Mouse (Mus musculus): ENCODE data around the gene Tinf2. TPM values are rescaled to one million over a fixed set of nuclear protein-coding genes. Genes with fewer than 3 reads are reported as not detected.

Gene Tinf2
- total RNA-seq, 1 experiment, result 26.1 TPM

DNA sequence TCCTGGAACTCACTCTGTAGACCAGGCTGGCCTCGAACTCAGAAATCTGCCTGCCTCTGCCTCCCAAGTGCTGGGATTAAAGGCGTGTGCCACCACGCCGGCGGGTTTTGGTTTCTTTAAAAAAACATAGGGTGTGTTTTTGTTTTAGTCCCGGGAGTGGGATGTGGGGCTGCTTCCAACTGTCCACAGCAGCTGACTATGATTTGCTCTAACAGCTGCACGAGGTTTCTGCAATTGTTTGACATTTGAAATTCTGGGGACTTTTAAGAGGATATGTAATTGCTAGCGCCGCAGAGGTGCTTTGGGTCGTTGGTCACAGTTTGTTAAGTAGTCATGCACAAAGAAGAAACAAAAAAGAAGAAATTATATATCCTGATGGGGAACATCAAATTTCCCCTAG lies 7.8 kb upstream of the Tinf2 start:
- Histone ChIP-seq H3K9me3 (ENCODE audit: control insufficient read depth, insufficient read depth, low read depth, low read length) (no peaks in the 10 kb centered on the region), H3K36me3 (ENCODE audit: control insufficient read depth, insufficient read depth, low read length, poor library complexity, severe bottlenecking) (no peaks in the 10 kb centered on the region), H3K4me1 (ENCODE audit: control insufficient read depth in 2 of 2, insufficient read depth in 2 of 2, low read length in 2 of 2, poor library complexity in 1 of 2) (no peaks in the 10 kb centered on the region), H3K4me3 (ENCODE audit: insufficient read depth in 1 of 2, low read depth in 1 of 2, low read length in 2 of 2, poor library complexity in 1 of 2, severe bottlenecking in 1 of 2) (no peak overlapping the region), H3K9ac (ENCODE audit: insufficient read depth, low read depth, low read length, poor library complexity, severe bottlenecking) (no peak overlapping the region), H3K27ac (ENCODE audit: insufficient read depth, low read depth, low read length, poor library complexity, severe bottlenecking) (no peak overlapping the region)
- in situ Hi-C loops (cut with MboI; ENCODE audit: low sequenced_read_pairs in 2 of 2, unreplicated experiment in 2 of 2), result no loop called here
- no peak for DNase-seq (ENCODE audit: low read depth, low spot score)
- no peak for TF ChIP-seq ZNF384 (IDR thresholded peaks at IDR 0.05; ENCODE audit: low read depth, low read length)
- no peak for TF ChIP-seq HCFC1 (IDR thresholded peaks at IDR 0.05; ENCODE audit: borderline replicate concordance, insufficient read depth, low read length)
- TF ChIP-seq CHD2 (IDR thresholded peaks at IDR 0.05; ENCODE audit: low read depth, low read length), result no peak
- no peak for TF ChIP-seq MAFK (IDR thresholded peaks at IDR 0.05; ENCODE audit: insufficient read depth, low read depth, low read length)
- TF ChIP-seq ZC3H11A (IDR thresholded peaks at IDR 0.05; ENCODE audit: borderline replicate concordance, low read depth, low read length), result no peak

DNA sequence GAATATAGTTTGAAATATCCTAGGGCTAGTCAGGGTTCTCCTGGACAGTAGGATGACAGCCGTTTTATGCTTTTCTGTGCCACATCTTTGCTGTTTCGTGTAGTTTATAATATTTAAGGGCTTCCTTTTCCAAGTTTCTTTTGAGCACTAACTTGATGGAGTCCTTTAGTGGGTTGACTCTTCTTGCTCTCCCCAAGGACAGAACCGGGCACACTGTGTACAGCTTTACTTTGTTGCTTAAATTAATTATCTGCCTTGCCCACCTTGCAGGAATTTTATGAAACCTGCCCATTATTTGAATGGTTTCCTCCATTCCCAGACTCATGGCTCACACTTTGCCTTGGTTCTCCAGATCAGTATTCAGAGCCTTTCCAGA lies 486 bp upstream of the Tinf2 start:
- Histone ChIP-seq H3K36me3 (ENCODE audit: control insufficient read depth, insufficient read depth, low read length, poor library complexity, severe bottlenecking) (peaks cover 19% of the 10 kb centered on the region), H3K9ac (ENCODE audit: insufficient read depth, low read depth, low read length, poor library complexity, severe bottlenecking) (no peak overlapping the region; the same call in 1 of the 2 replicates), H3K4me3 (ENCODE audit: insufficient read depth in 1 of 2, low read depth in 1 of 2, low read length in 2 of 2, poor library complexity in 1 of 2, severe bottlenecking in 1 of 2) (peak overlapping the region; percentile 89 to 90), H3K4me1 (ENCODE audit: control insufficient read depth in 2 of 2, insufficient read depth in 2 of 2, low read length in 2 of 2, poor library complexity in 1 of 2) (peaks cover 0 to 2% of the 10 kb centered on the region in 2 experiments; a peak in 1 of 4 replicates), H3K9me3 (ENCODE audit: control insufficient read depth, insufficient read depth, low read depth, low read length) (no peaks in the 10 kb centered on the region), H3K27ac (ENCODE audit: insufficient read depth, low read depth, low read length, poor library complexity, severe bottlenecking) (no peak overlapping the region)
- TF ChIP-seq ZNF384 (IDR thresholded peaks at IDR 0.05; ENCODE audit: low read depth, low read length) (no peak), ZC3H11A (IDR thresholded peaks at IDR 0.05; ENCODE audit: borderline replicate concordance, low read depth, low read length) (no peak), HCFC1 (IDR thresholded peaks at IDR 0.05; ENCODE audit: borderline replicate concordance, insufficient read depth, low read length) (no peak), MAFK (IDR thresholded peaks at IDR 0.05; ENCODE audit: insufficient read depth, low read depth, low read length) (no peak), CHD2 (IDR thresholded peaks at IDR 0.05; ENCODE audit: low read depth, low read length) (no peak)
- in situ Hi-C loops (cut with MboI; ENCODE audit: low sequenced_read_pairs in 2 of 2, unreplicated experiment in 2 of 2), result loop anchor here in 1 of 2 experiments (5.0 kb wide), 1 partner anchor 60 kb away; no protein-coding TSS in a partner anchor
- DNase-seq (ENCODE audit: low read depth, low spot score), result no peak

DNA sequence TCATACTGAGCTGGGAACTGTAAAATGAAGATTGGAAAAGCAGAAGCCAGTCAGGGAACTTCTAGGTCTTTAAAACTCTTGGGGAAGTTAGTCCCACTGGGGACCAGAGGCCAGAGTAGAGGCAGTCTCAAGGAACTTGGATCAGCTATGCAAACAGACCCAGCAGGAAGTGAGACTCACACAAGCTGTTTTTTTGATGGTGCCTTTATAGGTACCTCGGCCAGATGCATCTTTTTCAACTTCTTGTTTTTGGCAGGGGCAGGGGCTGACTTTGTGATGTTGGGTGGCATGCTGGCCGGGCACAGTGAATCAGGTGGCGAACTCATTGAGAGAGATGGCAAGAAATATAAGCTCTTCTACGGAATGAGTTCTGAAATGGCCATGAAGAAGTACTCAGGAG lies 4.0 kb downstream of the Tinf2 start:
- no peak overlapping the region for H3K4me3 ChIP-seq (ENCODE audit: insufficient read depth in 1 of 2, low read depth in 1 of 2, low read length in 2 of 2, poor library complexity in 1 of 2, severe bottlenecking in 1 of 2)
- TF ChIP-seq MAFK (IDR thresholded peaks at IDR 0.05; ENCODE audit: insufficient read depth, low read depth, low read length), result no peak
- no peak for TF ChIP-seq ZC3H11A (IDR thresholded peaks at IDR 0.05; ENCODE audit: borderline replicate concordance, low read depth, low read length)
- TF ChIP-seq CHD2 (IDR thresholded peaks at IDR 0.05; ENCODE audit: low read depth, low read length), result no peak
- TF ChIP-seq HCFC1 (IDR thresholded peaks at IDR 0.05; ENCODE audit: borderline replicate concordance, insufficient read depth, low read length), result no peak
- no peak for TF ChIP-seq ZNF384 (IDR thresholded peaks at IDR 0.05; ENCODE audit: low read depth, low read length)
- peaks cover 24% of the 10 kb centered on the region for H3K36me3 ChIP-seq (ENCODE audit: control insufficient read depth, insufficient read depth, low read length, poor library complexity, severe bottlenecking)
- DNase-seq (ENCODE audit: low read depth, low spot score), result no peak
- H3K4me1 ChIP-seq (ENCODE audit: control insufficient read depth in 2 of 2, insufficient read depth in 2 of 2, low read length in 2 of 2, poor library complexity in 1 of 2), result peaks cover 0 to 4% of the 10 kb centered on the region in 2 experiments; a peak in 2 of 4 replicates
- H3K27ac ChIP-seq (ENCODE audit: insufficient read depth, low read depth, low read length, poor library complexity, severe bottlenecking), result no peak overlapping the region
- H3K9me3 ChIP-seq (ENCODE audit: control insufficient read depth, insufficient read depth, low read depth, low read length), result no peaks in the 10 kb centered on the region
- in situ Hi-C loops (cut with MboI; ENCODE audit: low sequenced_read_pairs in 2 of 2, unreplicated experiment in 2 of 2), result no loop called here
- no peak overlapping the region for H3K9ac ChIP-seq (ENCODE audit: insufficient read depth, low read depth, low read length, poor library complexity, severe bottlenecking)

DNA sequence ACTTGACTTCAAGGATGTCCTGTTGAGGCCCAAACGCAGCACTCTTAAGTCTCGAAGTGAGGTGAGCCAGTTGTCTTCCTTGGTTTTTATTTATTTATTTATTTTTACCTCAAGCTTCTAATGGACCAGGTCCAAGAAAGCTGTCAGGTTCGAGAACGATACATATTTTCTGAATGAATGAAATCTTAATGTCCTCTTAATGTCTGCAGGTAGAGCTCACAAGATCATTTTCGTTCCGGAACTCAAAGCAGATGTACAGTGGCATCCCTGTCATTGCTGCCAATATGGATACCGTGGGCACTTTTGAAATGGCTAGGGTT lies 8.9 kb downstream of the Tinf2 start:
- TF ChIP-seq ZC3H11A (IDR thresholded peaks at IDR 0.05; ENCODE audit: borderline replicate concordance, low read depth, low read length) (no peak), HCFC1 (IDR thresholded peaks at IDR 0.05; ENCODE audit: borderline replicate concordance, insufficient read depth, low read length) (no peak), CHD2 (IDR thresholded peaks at IDR 0.05; ENCODE audit: low read depth, low read length) (no peak), ZNF384 (IDR thresholded peaks at IDR 0.05; ENCODE audit: low read depth, low read length) (no peak)
- peaks cover 0 to 4% of the 10 kb centered on the region in 2 experiments; a peak in 1 of 4 replicates for H3K4me1 ChIP-seq (ENCODE audit: control insufficient read depth in 2 of 2, insufficient read depth in 2 of 2, low read length in 2 of 2, poor library complexity in 1 of 2)
- H3K4me3 ChIP-seq (ENCODE audit: insufficient read depth in 1 of 2, low read depth in 1 of 2, low read length in 2 of 2, poor library complexity in 1 of 2, severe bottlenecking in 1 of 2), result peak overlapping the region; percentile 84 to 89
- no peaks in the 10 kb centered on the region for H3K9me3 ChIP-seq (ENCODE audit: control insufficient read depth, insufficient read depth, low read depth, low read length)
- H3K36me3 ChIP-seq (ENCODE audit: control insufficient read depth, insufficient read depth, low read length, poor library complexity, severe bottlenecking), result peaks cover 7% of the 10 kb centered on the region
- in situ Hi-C loops (cut with MboI; ENCODE audit: low sequenced_read_pairs in 2 of 2, unreplicated experiment in 2 of 2), result no loop called here
- H3K27ac ChIP-seq (ENCODE audit: insufficient read depth, low read depth, low read length, poor library complexity, severe bottlenecking), result peak overlapping the region; percentile 36; the same call in 1 of the 2 replicates
- H3K9ac ChIP-seq (ENCODE audit: insufficient read depth, low read depth, low read length, poor library complexity, severe bottlenecking), result peak overlapping the region; percentile 62; the same call in 1 of the 2 replicates
- DNase-seq (ENCODE audit: low read depth, low spot score), result no peak
